Mouse (Mus musculus): ENCODE data around the gene Gadd45b. TPM values are rescaled to one million over a fixed set of nuclear protein-coding genes. Genes with fewer than 3 reads are reported as not detected.
A peak's percentile ranks its signal among the peaks of the same experiment; 100 is the strongest.

Gene Gadd45b
- polyA plus RNA-seq, 1 experiment from 2014 or later = 16.1 TPM

GRCm38 (mm10) chr10:80936810-80937164 lies 6.9 kb downstream of the Gadd45b start:
- no peak overlapping the region for H3K9ac ChIP-seq (ENCODE audit: low read depth, low read length)
- peaks cover 42% of the 10 kb centered on the region for H3K27me3 ChIP-seq (ENCODE audit: control insufficient read depth, insufficient read depth, low read length)
- H3K9me3 ChIP-seq (ENCODE audit: control insufficient read depth, low read length) = no peaks in the 10 kb centered on the region
- H3K4me3 ChIP-seq (ENCODE audit: low read length) = peak overlapping the region; percentile 35; the same call in 1 of the 2 replicates
- WGBS = 18% methylated on average over 6 of the region's 6 CpGs
- H3K4me1 ChIP-seq (ENCODE audit: control insufficient read depth, insufficient read depth, low read length) = peaks cover 76% of the 10 kb centered on the region
- H3K4me2 ChIP-seq (replicated peaks; ENCODE audit: low read depth, low read length) = peak overlapping the region; percentile 62
- no peaks in the 10 kb centered on the region for H3K36me3 ChIP-seq (ENCODE audit: control insufficient read depth, insufficient read depth, low read length)
- ATAC-seq (ENCODE audit: low FRiP score, low TSS enrichment) = no peak
- H3K27ac ChIP-seq (ENCODE audit: low read depth, low read length) = peak overlapping the region; percentile 45; the same call in 1 of the 2 replicates

GRCm38 (mm10) chr10:80937646-80938045 lies 7.8 kb downstream of the Gadd45b start:
- 40% methylated on average over 8 of the region's 8 CpGs for WGBS
- Histone ChIP-seq H3K27ac (ENCODE audit: low read depth, low read length) (peak overlapping the region; percentile 13; the same call in 1 of the 2 replicates), H3K4me2 (replicated peaks; ENCODE audit: low read depth, low read length) (no peak overlapping the region), H3K9me3 (ENCODE audit: control insufficient read depth, low read length) (no peaks in the 10 kb centered on the region), H3K4me3 (ENCODE audit: low read length) (no peak overlapping the region), H3K27me3 (ENCODE audit: control insufficient read depth, insufficient read depth, low read length) (peaks cover 33% of the 10 kb centered on the region), H3K9ac (ENCODE audit: low read depth, low read length) (no peak overlapping the region), H3K4me1 (ENCODE audit: control insufficient read depth, insufficient read depth, low read length) (peaks cover 67% of the 10 kb centered on the region), H3K36me3 (ENCODE audit: control insufficient read depth, insufficient read depth, low read length) (no peaks in the 10 kb centered on the region)
- no peak for ATAC-seq (ENCODE audit: low FRiP score, low TSS enrichment)

GRCm38 (mm10) chr10:80938831-80939550 lies 9.1 kb downstream of the Gadd45b start:
- H3K4me1 ChIP-seq (ENCODE audit: control insufficient read depth, insufficient read depth, low read length) = peaks cover 63% of the 10 kb centered on the region
- peak overlapping the region; percentile 72 for H3K4me2 ChIP-seq (replicated peaks; ENCODE audit: low read depth, low read length)
- H3K9ac ChIP-seq (ENCODE audit: low read depth, low read length) = no peak overlapping the region
- no peaks in the 10 kb centered on the region for H3K36me3 ChIP-seq (ENCODE audit: control insufficient read depth, insufficient read depth, low read length)
- H3K27me3 ChIP-seq (ENCODE audit: control insufficient read depth, insufficient read depth, low read length) = peaks cover 20% of the 10 kb centered on the region
- peak overlapping the region; percentile 30 for H3K27ac ChIP-seq (ENCODE audit: low read depth, low read length)
- H3K4me3 ChIP-seq (ENCODE audit: low read length) = peak overlapping the region; percentile 36
- no peaks in the 10 kb centered on the region for H3K9me3 ChIP-seq (ENCODE audit: control insufficient read depth, low read length)
- ATAC-seq (ENCODE audit: low FRiP score, low TSS enrichment) = peak; percentile 68
- 8% methylated on average over 15 of the region's 15 CpGs for WGBS

DNA sequence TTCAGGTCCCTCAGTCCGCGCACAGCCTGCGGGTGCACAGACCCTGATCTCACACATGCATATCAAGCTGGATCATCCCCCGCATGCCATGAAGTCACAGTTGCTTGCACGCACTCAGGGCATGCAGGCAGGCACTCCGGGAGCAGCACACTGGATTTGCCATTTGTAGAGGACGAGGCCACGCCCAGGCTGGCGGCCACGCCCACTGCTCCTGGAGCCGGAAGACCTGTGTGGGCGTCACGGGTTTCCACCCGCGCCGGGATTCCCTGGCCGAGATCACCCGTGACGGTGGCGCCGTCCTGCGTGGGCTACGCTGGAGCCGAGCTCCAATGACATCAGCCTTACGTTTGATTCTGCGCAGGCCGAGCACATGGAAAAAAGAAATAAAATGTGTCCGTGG lies 9.8 kb downstream of the Gadd45b start:
- peak overlapping the region; percentile 30; the same call in 1 of the 2 replicates for H3K27ac ChIP-seq (ENCODE audit: low read depth, low read length)
- H3K4me2 ChIP-seq (replicated peaks; ENCODE audit: low read depth, low read length) = peak overlapping the region; percentile 72
- H3K9me3 ChIP-seq (ENCODE audit: control insufficient read depth, low read length) = no peaks in the 10 kb centered on the region
- peaks cover 62% of the 10 kb centered on the region for H3K4me1 ChIP-seq (ENCODE audit: control insufficient read depth, insufficient read depth, low read length)
- H3K27me3 ChIP-seq (ENCODE audit: control insufficient read depth, insufficient read depth, low read length) = peaks cover 13% of the 10 kb centered on the region
- H3K36me3 ChIP-seq (ENCODE audit: control insufficient read depth, insufficient read depth, low read length) = no peaks in the 10 kb centered on the region
- WGBS = 2% methylated on average over 28 of the region's 28 CpGs
- H3K9ac ChIP-seq (ENCODE audit: low read depth, low read length) = peak overlapping the region; percentile 51
- peak; percentile 67 for ATAC-seq (ENCODE audit: low FRiP score, low TSS enrichment)
- peak overlapping the region; percentile 36 for H3K4me3 ChIP-seq (ENCODE audit: low read length)

DNA sequence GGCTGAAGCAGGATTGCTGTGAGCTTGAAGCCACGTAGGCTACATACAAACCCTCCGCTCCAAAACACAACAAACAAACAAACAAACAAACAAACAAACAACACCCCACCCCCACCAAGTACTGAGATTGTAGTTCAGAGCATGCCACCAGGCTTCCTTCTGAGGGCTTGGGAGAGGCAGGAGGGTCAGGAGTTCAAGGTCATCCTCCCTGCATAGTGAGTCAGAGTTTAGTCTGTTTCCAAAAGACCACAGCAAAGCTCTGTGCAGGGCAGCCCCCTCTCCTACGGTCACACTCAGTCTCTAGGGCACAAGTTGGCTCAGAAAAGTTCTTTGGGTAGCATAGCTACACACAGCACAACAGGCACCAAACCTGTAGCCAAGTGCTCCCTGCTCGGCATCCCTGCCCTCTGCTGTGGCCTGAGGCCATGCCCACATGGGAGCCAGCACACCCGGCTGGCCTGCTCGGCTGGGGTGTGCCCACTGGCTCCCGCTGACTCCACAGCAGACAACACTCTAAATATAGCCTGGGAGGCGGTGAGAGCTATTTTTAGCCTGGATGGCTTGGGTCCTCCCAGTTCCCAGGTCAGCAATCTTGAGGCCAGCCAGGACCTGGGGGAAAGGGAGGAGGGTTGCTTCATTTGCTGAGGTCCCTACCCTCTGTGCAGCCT lies 10.6 kb downstream of the Gadd45b start:
- ATAC-seq (ENCODE audit: low FRiP score, low TSS enrichment) = peak; percentile 3; the same call in 1 of the 2 replicates
- peak overlapping the region; percentile 40; the same call in 1 of the 2 replicates for H3K9ac ChIP-seq (ENCODE audit: low read depth, low read length)
- H3K4me2 ChIP-seq (replicated peaks; ENCODE audit: low read depth, low read length) = peak overlapping the region; percentile 72
- H3K9me3 ChIP-seq (ENCODE audit: control insufficient read depth, low read length) = no peaks in the 10 kb centered on the region
- 26% methylated on average over 8 of the region's 8 CpGs for WGBS
- peaks cover 62% of the 10 kb centered on the region for H3K4me1 ChIP-seq (ENCODE audit: control insufficient read depth, insufficient read depth, low read length)
- H3K27me3 ChIP-seq (ENCODE audit: control insufficient read depth, insufficient read depth, low read length) = peaks cover 11% of the 10 kb centered on the region
- no peaks in the 10 kb centered on the region for H3K36me3 ChIP-seq (ENCODE audit: control insufficient read depth, insufficient read depth, low read length)
- peak overlapping the region; percentile 30; the same call in 1 of the 2 replicates for H3K27ac ChIP-seq (ENCODE audit: low read depth, low read length)
- H3K4me3 ChIP-seq (ENCODE audit: low read length) = peak overlapping the region; percentile 36

DNA sequence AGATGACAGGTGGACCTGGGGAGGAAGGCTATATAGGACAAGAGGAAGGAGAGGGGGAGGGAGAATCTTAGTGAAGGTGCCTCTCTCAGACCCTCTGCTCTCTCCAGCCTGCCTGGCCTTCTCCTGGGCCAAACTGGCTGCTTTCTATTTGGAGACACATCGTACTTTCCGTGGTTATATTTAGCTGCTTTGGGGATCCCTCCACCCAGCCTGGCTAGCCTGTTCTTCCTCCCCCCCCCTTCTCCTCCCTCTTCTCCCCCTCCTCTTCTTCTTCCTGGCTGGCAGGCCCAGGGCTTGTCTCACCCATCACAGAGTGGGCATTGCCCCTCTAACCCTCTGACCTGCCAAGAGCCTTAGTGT lies 11.1 kb downstream of the Gadd45b start:
- Histone ChIP-seq H3K4me3 (ENCODE audit: low read length) (no peak overlapping the region; the same call in 1 of the 2 replicates), H3K36me3 (ENCODE audit: control insufficient read depth, insufficient read depth, low read length) (no peaks in the 10 kb centered on the region), H3K4me2 (replicated peaks; ENCODE audit: low read depth, low read length) (peak overlapping the region; percentile 72; the same call in 1 of the 2 replicates), H3K9ac (ENCODE audit: low read depth, low read length) (peak overlapping the region; percentile 40; the same call in 1 of the 2 replicates), H3K27me3 (ENCODE audit: control insufficient read depth, insufficient read depth, low read length) (peaks cover 9% of the 10 kb centered on the region), H3K4me1 (ENCODE audit: control insufficient read depth, insufficient read depth, low read length) (peaks cover 56% of the 10 kb centered on the region), H3K27ac (ENCODE audit: low read depth, low read length) (peak overlapping the region; percentile 30; the same call in 1 of the 2 replicates), H3K9me3 (ENCODE audit: control insufficient read depth, low read length) (no peaks in the 10 kb centered on the region)
- no peak for ATAC-seq (ENCODE audit: low FRiP score, low TSS enrichment)
- 56% methylated on average over 2 of the region's 2 CpGs for WGBS

DNA sequence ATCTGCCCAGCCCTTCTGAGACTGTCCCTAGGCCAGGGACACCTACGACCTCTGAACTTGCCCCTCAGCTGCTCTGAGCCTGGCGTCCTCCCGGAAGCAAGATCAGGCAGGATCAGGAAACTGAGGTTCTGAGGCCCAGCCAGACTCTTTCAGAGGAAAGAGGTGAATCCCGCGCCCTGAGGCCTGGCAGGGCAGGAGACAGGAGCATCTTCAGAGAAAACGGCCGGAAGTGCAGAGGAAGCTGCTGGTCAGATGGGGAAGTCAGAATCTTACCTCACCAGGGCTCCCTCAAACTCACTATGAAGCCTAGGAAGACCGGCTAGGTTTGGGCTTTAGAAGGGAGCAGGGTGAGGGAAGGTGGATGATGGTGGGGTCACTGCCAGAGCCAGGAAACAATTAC lies 13.0 kb downstream of the Gadd45b start:
- Histone ChIP-seq H3K4me2 (replicated peaks; ENCODE audit: low read depth, low read length) (no peak overlapping the region), H3K9me3 (ENCODE audit: control insufficient read depth, low read length) (no peaks in the 10 kb centered on the region), H3K27ac (ENCODE audit: low read depth, low read length) (no peak overlapping the region), H3K4me3 (ENCODE audit: low read length) (no peak overlapping the region), H3K9ac (ENCODE audit: low read depth, low read length) (no peak overlapping the region), H3K27me3 (ENCODE audit: control insufficient read depth, insufficient read depth, low read length) (peaks cover under 1% of the 10 kb centered on the region; the same call in 1 of the 2 replicates), H3K36me3 (ENCODE audit: control insufficient read depth, insufficient read depth, low read length) (no peaks in the 10 kb centered on the region), H3K4me1 (ENCODE audit: control insufficient read depth, insufficient read depth, low read length) (peaks cover 50% of the 10 kb centered on the region)
- 58% methylated on average over 8 of the region's 8 CpGs for WGBS
- ATAC-seq (ENCODE audit: low FRiP score, low TSS enrichment) = no peak

- H3K4me3 ChIP-seq (ENCODE audit: low read length) = no peak overlapping the region
- H3K36me3 ChIP-seq (ENCODE audit: control insufficient read depth, insufficient read depth, low read length) = no peaks in the 10 kb centered on the region
- H3K9ac ChIP-seq (ENCODE audit: low read depth, low read length) = no peak overlapping the region
- no peak for ATAC-seq (ENCODE audit: low FRiP score, low TSS enrichment)
- no peak overlapping the region for H3K27ac ChIP-seq (ENCODE audit: low read depth, low read length)
- H3K27me3 ChIP-seq (ENCODE audit: control insufficient read depth, insufficient read depth, low read length) = no peaks in the 10 kb centered on the region
- H3K4me2 ChIP-seq (replicated peaks; ENCODE audit: low read depth, low read length) = no peak overlapping the region
- peaks cover 48% of the 10 kb centered on the region for H3K4me1 ChIP-seq (ENCODE audit: control insufficient read depth, insufficient read depth, low read length)
- WGBS = 60% methylated on average over 9 of the region's 9 CpGs
- no peaks in the 10 kb centered on the region for H3K9me3 ChIP-seq (ENCODE audit: control insufficient read depth, low read length)
Observed at GRCm38 (mm10) chr10:80943701-80944100, 13.8 kb downstream of the Gadd45b start.

DNA sequence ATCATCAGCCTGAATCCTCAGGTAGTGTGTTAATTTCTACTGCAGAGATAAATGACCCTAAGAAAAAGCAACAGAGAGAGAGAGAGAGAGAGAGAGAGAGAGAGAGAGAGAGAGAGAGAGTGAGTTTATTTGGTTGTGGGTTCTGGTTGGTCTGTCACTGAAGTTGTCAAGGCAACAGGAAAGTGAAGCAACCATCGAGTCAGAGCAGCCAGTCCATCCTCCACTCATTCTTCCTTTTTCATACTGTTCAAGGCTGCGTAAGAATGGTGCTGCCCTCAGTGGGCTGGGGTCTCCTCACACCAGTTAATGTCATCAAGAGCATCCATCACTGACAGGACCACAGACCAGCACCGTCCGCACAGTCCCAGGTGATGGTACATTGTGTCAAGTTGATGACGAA lies 14.4 kb downstream of the Gadd45b start:
- no peaks in the 10 kb centered on the region for H3K9me3 ChIP-seq (ENCODE audit: control insufficient read depth, low read length)
- no peak overlapping the region for H3K4me2 ChIP-seq (replicated peaks; ENCODE audit: low read depth, low read length)
- H3K27ac ChIP-seq (ENCODE audit: low read depth, low read length) = no peak overlapping the region
- WGBS = 83% methylated on average over 5 of the region's 5 CpGs
- H3K9ac ChIP-seq (ENCODE audit: low read depth, low read length) = no peak overlapping the region
- no peak overlapping the region for H3K4me3 ChIP-seq (ENCODE audit: low read length)
- H3K27me3 ChIP-seq (ENCODE audit: control insufficient read depth, insufficient read depth, low read length) = no peaks in the 10 kb centered on the region
- H3K4me1 ChIP-seq (ENCODE audit: control insufficient read depth, insufficient read depth, low read length) = peaks cover 44% of the 10 kb centered on the region
- ATAC-seq (ENCODE audit: low FRiP score, low TSS enrichment) = no peak
- no peaks in the 10 kb centered on the region for H3K36me3 ChIP-seq (ENCODE audit: control insufficient read depth, insufficient read depth, low read length)
